Mouse (Mus musculus): ENCODE results near the gene Cdip1. TPM values are rescaled to one million over a fixed set of nuclear protein-coding genes. Genes with fewer than 3 reads are reported as not detected.
"Not testable (repeated sequence)": the region's sequence is repeated elsewhere in the genome, so short reads cannot be mapped to it uniquely, and the experiment has no call there.

The Cdip1 gene
- polyA plus RNA-seq (2016; fragmentation: Nextera tagmentation; extraction: Ambion mirVana) = 121 and 152 TPM in 2 replicates

DNA sequence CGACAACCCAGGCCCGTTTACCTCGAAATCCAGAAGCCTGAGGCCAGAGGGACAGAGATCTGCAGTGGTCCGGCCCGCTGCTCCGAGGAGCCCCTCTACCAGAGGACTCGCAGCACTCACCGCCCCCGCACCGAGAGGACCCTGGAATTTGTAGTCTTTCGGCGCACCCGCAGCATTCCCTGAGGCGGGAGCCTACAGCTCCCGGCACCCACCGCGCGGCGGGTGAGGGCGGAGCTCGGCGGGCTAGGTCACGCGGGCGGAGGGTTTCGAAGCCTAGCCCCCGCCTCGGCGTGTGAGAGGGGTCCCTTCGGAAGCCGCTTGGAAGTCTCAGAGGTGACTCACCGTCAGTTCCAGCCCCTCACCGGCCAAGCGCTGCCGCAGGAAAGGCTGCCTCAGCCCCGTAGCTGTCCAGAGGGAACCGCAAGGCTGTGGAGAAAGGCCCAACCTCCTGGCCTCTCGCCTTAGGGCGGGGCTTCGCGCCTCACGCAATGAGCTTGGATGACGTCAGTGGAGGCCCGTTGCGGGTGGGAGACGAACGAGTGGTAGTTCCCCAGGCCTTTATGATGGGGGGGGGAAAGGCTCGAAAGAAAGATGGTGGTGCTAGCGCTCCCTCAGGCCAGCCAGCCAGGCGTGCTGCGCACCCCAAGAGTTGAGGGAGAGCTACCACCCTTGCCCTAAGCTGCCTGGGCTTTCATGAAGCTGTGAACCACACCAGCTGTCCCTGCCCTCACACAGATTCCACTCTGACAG is at the start of gene Cdip1:
Gene Cdip1 (minus strand): TSS at position 483 of the 750 bp plus-strand sequence.
- Histone ChIP-seq H3K9me3 (no peaks in the 10 kb centered on the region), H3K36me3 (peaks cover 4% of the 10 kb centered on the region; the same call in 1 of the 2 replicates), H3K4me3 (peak within 1 kb of the TSS; percentile 85), H3K27ac (peak within 1 kb of the TSS; percentile 99), H3K27me3 (ENCODE audit: insufficient read depth, poor library complexity, severe bottlenecking) (no peaks in the 10 kb centered on the region), H3K4me1 (peaks cover 36% of the 10 kb centered on the region)
- WGBS = under 1% methylated on average over 51 of the region's 51 CpGs
- peak; percentile 97 for DNase-seq (ENCODE audit: low spot score)

DNA sequence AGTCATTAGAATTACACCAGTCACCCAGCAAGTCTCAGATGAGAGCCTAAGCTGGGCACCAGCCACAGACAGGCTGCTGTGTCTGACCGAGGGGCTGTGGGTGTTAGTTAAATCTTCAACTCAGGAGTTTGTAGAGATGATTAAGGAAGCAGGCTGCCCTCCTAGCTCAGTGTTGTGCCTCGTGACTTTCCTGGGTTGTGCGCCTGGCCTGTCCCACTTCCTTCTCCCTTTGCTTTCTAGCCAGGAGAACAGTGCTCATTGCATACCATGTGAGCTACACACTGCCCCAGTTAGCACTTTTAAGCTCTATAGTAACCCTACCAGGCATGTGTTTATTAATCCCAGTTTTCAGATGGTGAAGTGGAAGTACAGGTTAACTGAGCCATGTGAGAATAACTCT is 49.5 kb upstream of the Cdip1 start:
- Histone ChIP-seq H3K4me1 (no peaks in the 10 kb centered on the region), H3K27me3 (ENCODE audit: insufficient read depth, poor library complexity, severe bottlenecking) (no peaks in the 10 kb centered on the region), H3K36me3 (no peaks in the 10 kb centered on the region), H3K4me3 (no peak overlapping the region), H3K27ac (no peak overlapping the region), H3K9me3 (no peaks in the 10 kb centered on the region)
- WGBS = 75% methylated on average over 3 of the region's 3 CpGs
- DNase-seq (ENCODE audit: low spot score) = no peak

DNA sequence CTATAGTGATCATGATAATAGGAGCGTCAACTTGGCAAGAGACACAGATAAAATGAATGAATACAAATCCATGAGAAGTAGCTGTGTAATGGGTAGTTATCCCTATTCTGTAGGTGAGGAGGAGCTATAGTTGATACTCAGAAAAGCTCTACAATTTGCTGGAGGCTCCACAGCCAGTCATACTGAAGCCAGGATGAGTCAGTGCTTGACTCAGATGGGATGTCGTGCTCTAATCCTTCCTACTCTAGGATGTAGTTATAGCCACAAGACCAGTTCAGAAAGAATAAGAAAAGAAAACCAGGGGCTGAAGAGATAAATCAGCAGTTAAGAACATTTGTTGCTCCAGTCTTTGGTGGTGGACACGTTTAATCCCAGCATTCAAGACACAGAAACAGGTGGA is 47.5 kb upstream of the Cdip1 start:
- Histone ChIP-seq H3K27ac (no peak overlapping the region), H3K9me3 (no peaks in the 10 kb centered on the region), H3K36me3 (no peaks in the 10 kb centered on the region), H3K4me3 (no peak overlapping the region), H3K27me3 (ENCODE audit: insufficient read depth, poor library complexity, severe bottlenecking) (no peaks in the 10 kb centered on the region), H3K4me1 (no peaks in the 10 kb centered on the region)
- DNase-seq (ENCODE audit: low spot score) = no peak
- 68% methylated on average over 3 of the region's 3 CpGs for WGBS

DNA sequence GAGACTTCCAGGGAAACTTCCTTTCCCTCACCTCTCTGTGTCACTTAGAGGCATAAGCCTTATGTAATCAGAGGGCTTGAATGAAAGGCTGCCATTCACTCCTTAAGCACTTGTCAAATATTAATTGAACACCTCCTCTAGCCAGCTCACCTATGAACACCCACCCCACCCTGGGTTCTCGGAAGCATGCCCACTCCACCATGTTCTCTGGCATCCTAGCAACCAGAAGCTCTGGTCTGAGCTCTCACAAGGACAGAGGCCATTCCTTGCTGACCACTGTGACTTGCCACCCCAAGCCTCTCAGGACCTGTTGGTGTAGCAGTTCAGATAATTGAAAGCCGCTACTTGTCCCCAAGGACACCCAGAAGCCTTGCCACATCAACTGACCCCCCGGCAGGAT is 45.1 kb upstream of the Cdip1 start, which contains the start of gene 4930562C15Rik:
Gene 4930562C15Rik (plus strand): TSS at position 226 of the 400 bp plus-strand sequence.
- no peak within 1 kb of the TSS for H3K4me3 ChIP-seq
- no peak within 1 kb of the TSS for H3K27ac ChIP-seq
- WGBS = 80% methylated on average over 3 of the region's 3 CpGs
- H3K9me3 ChIP-seq = no peaks in the 10 kb centered on the region
- no peaks in the 10 kb centered on the region for H3K36me3 ChIP-seq
- no peaks in the 10 kb centered on the region for H3K27me3 ChIP-seq (ENCODE audit: insufficient read depth, poor library complexity, severe bottlenecking)
- peaks cover 2% of the 10 kb centered on the region; the same call in 1 of the 2 replicates for H3K4me1 ChIP-seq
- no peak for DNase-seq (ENCODE audit: low spot score)

DNA sequence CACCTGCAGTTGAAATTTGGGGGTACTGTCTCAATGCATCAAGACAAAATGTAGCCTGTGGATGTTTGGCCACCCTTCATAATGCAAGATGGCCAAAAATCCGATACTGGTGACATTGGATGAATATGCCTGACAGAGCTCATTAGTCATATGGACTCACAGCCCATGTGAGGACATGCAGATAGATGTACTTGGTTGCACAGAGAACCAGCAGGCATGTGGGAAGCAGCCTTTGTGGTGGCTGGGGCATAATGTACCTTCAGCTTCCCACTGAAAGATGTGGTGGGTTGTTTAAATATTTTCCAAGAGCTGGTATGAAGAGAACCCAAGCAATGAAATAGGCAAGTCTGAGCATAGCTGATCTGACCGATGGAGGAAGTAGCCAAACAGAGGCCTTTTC is 43.8 kb upstream of the Cdip1 start:
- H3K27ac ChIP-seq = no peak overlapping the region
- DNase-seq (ENCODE audit: low spot score) = no peak
- no peaks in the 10 kb centered on the region for H3K36me3 ChIP-seq
- 69% methylated on average over 2 of the region's 2 CpGs for WGBS
- H3K9me3 ChIP-seq = no peaks in the 10 kb centered on the region
- peaks cover 2% of the 10 kb centered on the region; the same call in 1 of the 2 replicates for H3K4me1 ChIP-seq
- H3K27me3 ChIP-seq (ENCODE audit: insufficient read depth, poor library complexity, severe bottlenecking) = no peaks in the 10 kb centered on the region
- H3K4me3 ChIP-seq = no peak overlapping the region

DNA sequence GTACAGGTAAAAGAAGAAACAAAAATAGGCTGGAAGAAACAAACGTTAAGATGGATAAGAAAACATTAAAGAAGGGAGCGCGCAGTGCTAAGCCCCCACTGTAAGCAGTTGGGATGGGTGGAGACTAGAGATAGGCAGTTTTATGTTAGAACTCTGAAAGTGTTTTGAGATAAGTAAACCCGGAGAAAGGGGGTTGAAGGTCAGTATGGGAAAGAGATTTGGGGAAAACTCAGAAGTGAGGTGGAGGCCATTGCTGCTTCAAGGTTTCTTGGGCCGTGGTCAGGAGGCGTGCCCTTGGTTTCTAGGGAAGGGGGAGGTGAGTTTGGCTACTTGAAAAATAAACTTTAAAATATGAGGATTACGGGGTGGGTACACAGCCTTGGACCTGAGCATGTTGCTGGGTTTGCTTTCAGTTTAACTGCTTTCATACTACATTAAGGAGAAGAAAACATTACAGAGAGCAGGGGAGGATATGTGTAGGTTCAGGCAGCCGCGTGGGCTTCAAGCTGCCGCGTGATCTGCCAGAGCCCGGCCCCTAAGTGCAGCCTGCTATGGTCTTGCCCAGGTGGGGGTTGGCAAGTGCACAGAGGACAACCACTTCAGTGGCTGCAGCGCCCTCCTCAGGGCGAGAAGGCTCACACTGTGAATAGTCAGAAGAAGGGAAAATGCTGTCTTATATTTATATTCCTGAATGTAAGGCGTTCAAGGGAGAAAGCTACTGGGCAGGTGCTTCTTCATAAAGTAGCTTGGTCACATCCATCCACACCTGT is 41.7 kb upstream of the Cdip1 start:
- Histone ChIP-seq H3K27ac (no peak overlapping the region), H3K27me3 (ENCODE audit: insufficient read depth, poor library complexity, severe bottlenecking) (no peaks in the 10 kb centered on the region), H3K4me3 (no peak overlapping the region), H3K36me3 (no peaks in the 10 kb centered on the region), H3K9me3 (no peaks in the 10 kb centered on the region), H3K4me1 (peaks cover 2% of the 10 kb centered on the region; the same call in 1 of the 2 replicates)
- 64% methylated on average over 15 of the region's 15 CpGs for WGBS
- DNase-seq (ENCODE audit: low spot score) = no peak

DNA sequence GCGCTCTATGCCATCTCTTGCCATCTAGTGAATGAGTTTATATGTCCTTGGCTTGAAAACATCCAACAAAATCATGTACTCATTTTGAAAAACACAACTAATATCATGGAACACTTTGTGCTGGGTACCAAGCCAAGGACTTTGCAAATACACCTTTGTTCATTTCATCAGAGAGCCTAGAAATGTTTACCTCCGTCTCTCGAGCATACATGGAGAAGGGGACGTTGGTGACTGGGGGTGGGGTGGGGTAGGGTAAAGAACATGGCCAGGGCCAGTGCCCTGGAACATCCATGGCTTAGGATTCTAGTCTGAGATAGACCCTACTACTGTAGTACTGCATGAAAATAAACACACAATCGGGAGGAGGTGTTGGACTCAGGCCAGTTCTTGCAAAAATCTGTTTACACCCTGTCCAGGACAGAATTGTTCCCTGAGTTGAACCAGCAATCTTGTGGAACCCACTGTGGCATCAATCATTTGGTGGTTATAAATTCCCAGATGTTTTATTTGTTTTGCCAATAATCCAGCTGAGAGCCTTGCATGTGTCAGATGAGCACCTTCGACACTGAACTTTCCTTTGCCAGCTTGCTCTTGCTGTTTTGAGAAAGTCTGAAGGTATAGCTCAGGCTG is 39.3 kb upstream of the Cdip1 start:
- H3K27me3 ChIP-seq (ENCODE audit: insufficient read depth, poor library complexity, severe bottlenecking) = no peaks in the 10 kb centered on the region
- WGBS = 87% methylated on average over 6 of the region's 6 CpGs
- H3K27ac ChIP-seq = no peak overlapping the region
- no peaks in the 10 kb centered on the region for H3K36me3 ChIP-seq
- no peak overlapping the region for H3K4me3 ChIP-seq
- peaks cover 2% of the 10 kb centered on the region; the same call in 1 of the 2 replicates for H3K4me1 ChIP-seq
- no peaks in the 10 kb centered on the region for H3K9me3 ChIP-seq
- no peak for DNase-seq (ENCODE audit: low spot score)

DNA sequence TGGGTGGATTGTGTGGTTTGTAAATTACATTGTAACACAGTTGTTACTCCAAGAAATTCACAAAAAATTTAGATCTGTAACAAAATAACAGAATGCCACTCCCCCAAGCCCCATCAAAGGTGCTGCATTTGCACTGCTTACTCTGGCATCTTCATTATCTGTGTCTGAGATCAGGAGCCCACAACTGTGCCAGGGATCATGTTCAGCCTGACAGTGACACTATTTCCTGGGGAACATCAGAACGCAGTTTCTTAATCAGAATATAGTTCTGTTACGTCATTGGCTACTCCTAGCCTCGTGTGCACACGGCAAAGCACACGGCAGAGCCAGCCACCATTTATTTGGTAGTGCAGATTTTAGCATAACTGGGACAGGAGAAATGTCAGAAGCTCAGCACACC is 37.5 kb upstream of the Cdip1 start:
- WGBS = 85% methylated on average over 5 of the region's 5 CpGs
- no peak for DNase-seq (ENCODE audit: low spot score)
- Histone ChIP-seq H3K4me3 (no peak overlapping the region), H3K27ac (no peak overlapping the region), H3K36me3 (no peaks in the 10 kb centered on the region), H3K27me3 (ENCODE audit: insufficient read depth, poor library complexity, severe bottlenecking) (no peaks in the 10 kb centered on the region), H3K9me3 (no peaks in the 10 kb centered on the region), H3K4me1 (peaks cover 2% of the 10 kb centered on the region; the same call in 1 of the 2 replicates)

DNA sequence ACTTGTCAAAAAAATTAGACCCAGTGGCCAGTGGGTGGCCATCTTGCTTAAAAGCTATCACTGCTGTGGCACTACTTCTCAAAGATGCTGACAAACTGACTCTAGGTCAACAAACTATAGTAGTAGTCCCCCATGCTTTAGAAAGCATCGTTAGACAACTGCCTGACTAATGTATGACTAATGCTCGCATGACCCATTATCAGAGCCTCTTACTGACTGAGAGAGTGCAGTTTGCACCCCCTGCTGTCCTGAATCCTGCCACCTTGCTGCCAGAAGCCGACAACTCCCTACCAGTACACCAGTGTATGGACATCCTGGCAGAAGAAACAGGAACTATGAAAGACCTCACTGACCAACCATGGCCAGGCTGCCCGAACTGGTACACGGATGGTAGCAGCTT is 34.4 kb upstream of the Cdip1 start:
- H3K9me3 ChIP-seq = peaks cover 11% of the 10 kb centered on the region
- not testable (repeated sequence) for H3K36me3 ChIP-seq; H3K4me3 ChIP-seq; H3K27me3 ChIP-seq (ENCODE audit: insufficient read depth, poor library complexity, severe bottlenecking); H3K4me1 ChIP-seq; DNase-seq (ENCODE audit: low spot score); H3K27ac ChIP-seq
- WGBS = 78% methylated on average over 5 of the region's 5 CpGs

DNA sequence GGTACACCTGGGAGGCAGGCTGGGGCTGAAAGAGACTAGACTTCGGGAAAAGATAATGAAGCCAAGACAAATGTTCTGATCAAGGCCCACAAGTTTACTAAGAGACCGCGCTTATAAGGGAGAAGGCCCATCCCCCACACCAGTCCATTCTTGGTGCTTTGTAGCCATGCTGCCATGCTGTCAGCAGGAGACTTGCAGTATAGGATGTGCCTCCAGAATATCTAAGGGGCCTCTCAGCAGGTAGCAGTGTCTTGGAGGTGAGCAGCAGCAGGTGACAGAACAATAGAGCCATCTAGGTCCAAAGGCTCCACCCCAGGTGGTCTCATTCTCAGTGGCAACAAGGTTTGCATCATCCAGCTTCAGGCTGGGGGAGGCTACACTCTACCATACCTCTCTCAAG is 28.3 kb upstream of the Cdip1 start:
- Histone ChIP-seq H3K27ac (no peak overlapping the region), H3K4me1 (no peaks in the 10 kb centered on the region), H3K4me3 (no peak overlapping the region), H3K36me3 (0 out of 2 replicates have a peak, but pooled peaks cover 3% of the 10 kb centered on the region), H3K27me3 (ENCODE audit: insufficient read depth, poor library complexity, severe bottlenecking) (no peaks in the 10 kb centered on the region), H3K9me3 (peaks cover 11% of the 10 kb centered on the region)
- DNase-seq (ENCODE audit: low spot score) = no peak
- WGBS = 82% methylated on average over 3 of the region's 3 CpGs

DNA sequence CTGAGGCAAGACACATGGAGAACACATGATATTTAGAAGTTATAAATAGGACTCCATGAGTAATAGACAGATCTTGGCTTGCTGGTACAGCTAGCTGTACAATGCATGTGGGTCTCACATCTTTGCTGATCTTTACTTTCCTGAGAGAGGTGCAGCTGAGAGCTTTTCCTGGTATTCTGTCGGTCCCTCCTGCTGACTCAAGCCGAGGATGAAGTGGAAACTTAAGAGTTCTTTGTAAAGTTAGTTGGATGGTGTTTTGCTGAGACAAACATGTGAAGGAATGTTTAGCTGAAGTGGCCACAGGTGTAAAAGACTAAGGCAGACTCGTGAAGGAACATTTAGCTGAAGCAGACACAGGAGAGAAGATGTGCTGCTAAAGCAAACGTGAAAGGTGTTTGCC is 6.5 kb upstream of the Cdip1 start:
- no peak overlapping the region for H3K27ac ChIP-seq
- H3K9me3 ChIP-seq = no peaks in the 10 kb centered on the region
- H3K4me3 ChIP-seq = no peak overlapping the region
- no peaks in the 10 kb centered on the region for H3K36me3 ChIP-seq
- DNase-seq (ENCODE audit: low spot score) = no peak
- H3K27me3 ChIP-seq (ENCODE audit: insufficient read depth, poor library complexity, severe bottlenecking) = no peaks in the 10 kb centered on the region
- WGBS = 78% methylated on average over 4 of the region's 4 CpGs
- no peaks in the 10 kb centered on the region for H3K4me1 ChIP-seq

DNA sequence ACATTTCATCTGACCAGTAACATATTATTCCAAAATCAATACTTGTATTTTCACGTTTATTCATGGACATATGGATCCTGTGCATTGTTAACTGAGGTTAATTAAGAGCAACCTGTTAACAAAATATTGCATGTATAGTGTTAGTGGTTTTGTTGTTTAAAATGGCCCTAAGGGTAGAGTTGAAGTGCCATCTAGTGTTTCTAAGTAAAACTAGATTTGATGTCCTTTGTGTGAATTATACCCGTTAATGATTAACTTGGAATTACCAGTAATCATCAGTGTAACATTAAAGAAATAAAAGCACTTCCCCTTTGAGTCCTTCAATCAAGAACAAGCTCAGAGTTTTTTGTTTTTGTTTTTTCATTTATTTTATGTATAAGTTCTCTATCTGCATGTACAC is 1.2 kb upstream of the Cdip1 start:
- Histone ChIP-seq H3K27me3 (ENCODE audit: insufficient read depth, poor library complexity, severe bottlenecking) (no peaks in the 10 kb centered on the region), H3K27ac (no peak overlapping the region), H3K4me3 (no peak overlapping the region), H3K4me1 (peaks cover 26% of the 10 kb centered on the region), H3K9me3 (no peaks in the 10 kb centered on the region), H3K36me3 (peaks cover 4% of the 10 kb centered on the region; the same call in 1 of the 2 replicates)
- no peak for DNase-seq (ENCODE audit: low spot score)
- 62% methylated on average over 2 of the region's 2 CpGs for WGBS

DNA sequence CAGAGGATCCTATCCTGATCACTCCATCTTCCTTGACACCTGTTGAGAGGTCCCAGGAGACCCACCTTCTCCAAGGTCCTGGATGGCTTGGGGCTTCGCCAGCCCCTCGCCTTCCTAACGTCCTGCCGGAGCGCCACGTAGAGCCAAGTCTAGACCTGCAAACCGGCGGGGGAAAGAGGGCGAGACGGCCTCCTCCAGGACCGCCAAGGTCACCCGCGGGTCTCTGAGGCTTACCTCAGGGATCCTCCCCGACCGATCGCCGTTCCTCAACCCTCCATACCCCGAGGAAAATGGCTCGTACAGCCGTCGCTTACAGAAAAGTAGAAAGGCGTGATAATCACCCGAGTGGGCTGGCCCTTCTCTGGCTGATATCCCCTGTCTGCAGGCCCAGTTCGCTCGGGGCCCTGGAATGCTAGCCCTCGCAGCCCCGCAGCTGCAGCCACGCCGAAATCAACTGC is 752 bp downstream of the Cdip1 start:
- WGBS = under 1% methylated on average over 29 of the region's 29 CpGs
- Histone ChIP-seq H3K9me3 (no peaks in the 10 kb centered on the region), H3K27ac (peak overlapping the region; percentile 99), H3K4me1 (peaks cover 42% of the 10 kb centered on the region), H3K36me3 (peaks cover 4% of the 10 kb centered on the region; the same call in 1 of the 2 replicates), H3K27me3 (ENCODE audit: insufficient read depth, poor library complexity, severe bottlenecking) (no peaks in the 10 kb centered on the region), H3K4me3 (peak overlapping the region; percentile 85)
- DNase-seq (ENCODE audit: low spot score) = no peak

Measured in heart, embryonic 10.5 days (tissue).